Mouse (Mus musculus) kidney, embryonic 14.5 days (tissue): ENCODE measurements at regions not wholly inside any gene's neighbourhood (a gene's known extent, or its start where the extent isn't known, plus 50 kb on each side); places are given as distances from the start of the nearest gene placed in this dataset.

ENCODE experiments used
- ATAC-seq: fragments of 200-750 bp; cut with Nextera tagmentation; 2 replicates; pipeline ENCODE4 v1.8.0; 2017; ENCODE audit warnings: moderate number of reproducible peaks, mild to moderate bottlenecking, moderate TSS enrichment, moderate library complexity; ENCODE audit not compliant: low FRiP score, low TSS enrichment
- H3K27ac ChIP-seq: fragments of 300-500 bp; sonication (generic); 2 replicates; pipeline ENCODE4 v1.5.1; 2014; ENCODE audit warnings: low read depth, mild to moderate bottlenecking, low read length, moderate library complexity, mixed read lengths
- H3K27me3 ChIP-seq: fragments of 300-500 bp; sonication (generic); 2 replicates; pipeline ENCODE4 v1.6.1; 2014; ENCODE audit warnings: mild to moderate bottlenecking, low read length; ENCODE audit not compliant: control insufficient read depth, insufficient read depth
- H3K36me3 ChIP-seq: fragments of 300-500 bp; sonication (generic); 2 replicates; pipeline ENCODE4 v1.6.1; 2014; ENCODE audit warnings: low read length, mixed read lengths; ENCODE audit not compliant: control insufficient read depth, insufficient read depth
- H3K4me1 ChIP-seq: fragments of 300-500 bp; sonication (generic); 2 replicates; pipeline ENCODE4 v1.6.1; 2014; ENCODE audit warnings: low read length, mixed read lengths; ENCODE audit not compliant: control insufficient read depth, insufficient read depth
- H3K4me2 ChIP-seq: fragments of 300-500 bp; sonication (generic); replicated peaks from 2 replicates; pipeline ENCODE4 v1.6.1; 2014; ENCODE audit warnings: low read depth, mild to moderate bottlenecking, low read length
- H3K4me3 ChIP-seq: fragments of 300-500 bp; sonication (generic); 2 replicates; pipeline ENCODE4 v1.5.1; 2014; ENCODE audit warnings: mild to moderate bottlenecking, low read length
- H3K9ac ChIP-seq: fragments of 300-500 bp; sonication (generic); 2 replicates; pipeline ENCODE4 v1.6.1; 2014; ENCODE audit warnings: low read depth, mild to moderate bottlenecking, low read length, moderate library complexity
- H3K9me3 ChIP-seq: fragments of 300-500 bp; sonication (generic); 2 replicates; pipeline ENCODE4 v1.6.1; 2016; ENCODE audit warnings: low read length; ENCODE audit not compliant: control insufficient read depth
- WGBS: fragments of 180-500 bp; shearing (Covaris S2); extraction: QIAGEN DNeasy Blood & Tissue Kit; methylation state at CpG from one replicate; pipeline ENCODE4 v1.1.7; 2014; 5-methylcytosine and 5-hydroxymethylcytosine counted together

GRCm38 (mm10) chr1:73792311-73792710 is 331.9 kb downstream of the Tns1 start:
- H3K27ac ChIP-seq: no peak overlapping the region
- H3K36me3 ChIP-seq: no peaks in the 10 kb centered on the region
- 95% methylated on average over 5 of the region's 5 CpGs for WGBS

DNA sequence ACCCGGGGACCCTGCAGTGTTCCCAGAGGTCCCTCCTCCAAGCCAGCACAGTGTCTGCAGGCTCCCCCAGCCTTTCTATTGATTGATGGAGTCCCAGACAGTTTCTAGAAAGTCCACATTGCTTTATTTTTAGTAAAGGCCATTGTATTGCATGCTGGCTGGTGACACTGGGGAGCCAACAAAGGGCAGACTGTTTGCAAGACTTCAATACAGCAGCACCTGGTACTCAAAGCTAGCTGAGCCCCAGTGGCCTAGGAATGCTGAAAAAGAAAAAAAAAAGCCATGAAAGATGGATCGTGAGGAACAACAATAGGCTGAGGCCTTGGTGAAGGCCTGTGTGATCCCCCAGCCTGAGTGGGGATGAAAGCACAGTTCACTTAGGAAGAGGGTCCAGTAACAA is 336.6 kb downstream of the Tns1 start:
- Histone ChIP-seq H3K27me3 (no peaks in the 10 kb centered on the region), H3K4me2 (no peak overlapping the region), H3K9me3 (no peaks in the 10 kb centered on the region), H3K4me1 (no peaks in the 10 kb centered on the region), H3K4me3 (no peak overlapping the region), H3K27ac (no peak overlapping the region), H3K9ac (no peak overlapping the region), H3K36me3 (no peaks in the 10 kb centered on the region)
- ATAC-seq: no peak
- WGBS: 66% methylated on average over 2 of the region's 2 CpGs

More at GRCm38 (mm10) chr1:73792311-73792710, 331.9 kb downstream of the Tns1 start:
- no peak for ATAC-seq
- H3K4me3 ChIP-seq: no peak overlapping the region
- no peak overlapping the region for H3K9ac ChIP-seq
- H3K4me1 ChIP-seq: no peaks in the 10 kb centered on the region
- no peaks in the 10 kb centered on the region for H3K27me3 ChIP-seq
- H3K4me2 ChIP-seq: no peak overlapping the region
- no peaks in the 10 kb centered on the region for H3K9me3 ChIP-seq

- H3K4me3 ChIP-seq: no peak overlapping the region
- H3K27me3 ChIP-seq: no peaks in the 10 kb centered on the region
- no peaks in the 10 kb centered on the region for H3K9me3 ChIP-seq
- H3K4me2 ChIP-seq: no peak overlapping the region
- 86% methylated on average over 7 of the region's 7 CpGs for WGBS
- H3K36me3 ChIP-seq: no peaks in the 10 kb centered on the region
- no peaks in the 10 kb centered on the region for H3K4me1 ChIP-seq
- no peak for ATAC-seq
- no peak overlapping the region for H3K27ac ChIP-seq
- H3K9ac ChIP-seq: no peak overlapping the region
Measured at GRCm38 (mm10) chr1:73787224-73787623, 337.0 kb downstream of the Tns1 start.

- Histone ChIP-seq H3K4me2 (no peak overlapping the region), H3K4me3 (no peak overlapping the region), H3K27ac (no peak overlapping the region), H3K4me1 (no peaks in the 10 kb centered on the region), H3K9ac (no peak overlapping the region), H3K36me3 (no peaks in the 10 kb centered on the region), H3K9me3 (no peaks in the 10 kb centered on the region), H3K27me3 (no peaks in the 10 kb centered on the region)
- 95% methylated on average over 2 of the region's 2 CpGs for WGBS
- ATAC-seq: no peak
Measured at GRCm38 (mm10) chr1:73783303-73783702, 340.9 kb downstream of the Tns1 start.

DNA sequence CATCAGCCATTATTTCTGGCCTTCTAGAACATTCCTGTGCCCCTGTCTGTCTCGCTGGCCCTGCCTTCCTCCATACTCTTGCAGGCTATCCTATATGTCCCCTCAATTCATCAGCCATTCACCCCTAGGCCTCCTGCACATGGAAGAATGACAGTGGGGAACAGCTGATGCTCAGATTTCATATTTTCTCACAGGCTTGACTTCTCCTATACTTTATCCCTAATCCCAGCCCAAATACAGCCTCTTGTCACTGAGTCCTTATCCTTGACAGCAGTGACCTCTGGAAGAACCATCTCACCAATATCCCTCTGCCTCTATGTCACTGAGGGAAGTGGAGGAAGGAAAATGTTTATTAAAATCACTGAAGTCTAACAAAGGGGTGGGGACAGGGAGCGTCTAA is 341.4 kb downstream of the Tns1 start:
- Histone ChIP-seq H3K9me3 (no peaks in the 10 kb centered on the region), H3K4me3 (no peak overlapping the region), H3K27ac (no peak overlapping the region), H3K27me3 (no peaks in the 10 kb centered on the region), H3K4me2 (no peak overlapping the region), H3K9ac (no peak overlapping the region), H3K36me3 (no peaks in the 10 kb centered on the region), H3K4me1 (no peaks in the 10 kb centered on the region)
- WGBS: 84% methylated on average over 2 of the region's 2 CpGs
- ATAC-seq: no peak

GRCm38 (mm10) chr1:73771773-73772172 is 352.5 kb downstream of the Tns1 start:
- Histone ChIP-seq H3K4me1 (no peaks in the 10 kb centered on the region), H3K9me3 (no peaks in the 10 kb centered on the region), H3K4me3 (no peak overlapping the region), H3K27me3 (no peaks in the 10 kb centered on the region), H3K4me2 (no peak overlapping the region), H3K27ac (no peak overlapping the region), H3K36me3 (no peaks in the 10 kb centered on the region), H3K9ac (no peak overlapping the region)
- WGBS: 7% methylated on average over 5 of the region's 5 CpGs
- ATAC-seq: peak; percentile 64; the same call in 1 of the 2 replicates

GRCm38 (mm10) chr1:73770631-73771030 is 353.6 kb downstream of the Tns1 start:
- Histone ChIP-seq H3K4me2 (no peak overlapping the region), H3K27me3 (no peaks in the 10 kb centered on the region), H3K9me3 (no peaks in the 10 kb centered on the region), H3K36me3 (no peaks in the 10 kb centered on the region), H3K4me1 (no peaks in the 10 kb centered on the region), H3K27ac (no peak overlapping the region), H3K4me3 (no peak overlapping the region), H3K9ac (no peak overlapping the region)
- no peak for ATAC-seq
- 86% methylated on average over 5 of the region's 5 CpGs for WGBS

GRCm38 (mm10) chr1:73764611-73765333 is 359.5 kb downstream of the Tns1 start:
- no peaks in the 10 kb centered on the region for H3K4me1 ChIP-seq
- H3K36me3 ChIP-seq: no peaks in the 10 kb centered on the region
- H3K4me3 ChIP-seq: no peak overlapping the region
- no peak overlapping the region for H3K27ac ChIP-seq
- no peak overlapping the region for H3K4me2 ChIP-seq
- ATAC-seq: no peak
- 46% methylated on average over 5 of the region's 5 CpGs for WGBS
- H3K27me3 ChIP-seq: no peaks in the 10 kb centered on the region
- H3K9ac ChIP-seq: no peak overlapping the region
- no peaks in the 10 kb centered on the region for H3K9me3 ChIP-seq

DNA sequence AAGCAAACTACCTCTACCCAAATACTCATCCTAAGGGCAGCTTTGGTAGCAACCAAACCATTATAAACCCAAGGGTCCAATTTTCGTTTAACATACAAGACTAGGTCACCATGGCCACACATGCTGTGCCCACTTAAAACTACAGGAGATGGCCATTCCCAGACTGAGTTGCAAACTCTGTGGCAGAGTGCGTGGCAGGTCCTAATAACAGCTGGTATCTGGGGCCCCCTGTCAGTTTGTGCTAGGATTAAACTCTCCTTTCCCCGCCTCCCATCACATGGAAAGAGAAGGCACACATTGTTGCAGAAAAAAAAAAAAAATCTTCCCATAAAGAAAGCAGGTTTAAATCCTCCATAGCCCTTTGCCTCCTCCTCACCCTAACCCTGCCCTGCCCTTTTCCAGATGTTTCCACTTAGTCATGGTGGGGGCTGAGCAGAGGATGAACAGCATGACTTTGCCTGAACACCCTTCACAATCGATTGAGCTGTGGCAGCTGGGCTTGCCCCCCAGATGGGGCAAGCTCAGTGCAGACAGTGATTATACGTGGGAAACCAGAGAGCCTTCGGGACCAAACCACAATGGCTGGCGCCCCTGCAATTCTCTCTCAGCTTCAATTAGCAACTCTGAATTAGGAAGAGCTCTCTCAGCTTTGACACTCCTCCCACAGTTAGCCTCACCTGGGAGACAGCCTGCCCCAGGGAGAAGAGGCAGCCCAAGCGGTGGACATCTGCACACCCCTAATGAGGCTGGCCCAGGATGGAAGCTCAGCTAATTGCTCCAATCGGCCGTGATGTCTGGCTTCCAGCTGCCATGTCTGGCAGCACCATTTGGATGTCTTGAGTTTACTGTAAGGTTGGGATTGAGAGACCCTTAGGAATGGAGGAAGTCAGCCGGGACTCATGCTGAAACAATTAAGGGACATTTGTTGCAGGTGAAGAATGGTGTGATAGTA is 365.9 kb downstream of the Tns1 start:
- Histone ChIP-seq H3K9me3 (no peaks in the 10 kb centered on the region), H3K4me3 (no peak overlapping the region), H3K36me3 (no peaks in the 10 kb centered on the region), H3K4me2 (no peak overlapping the region), H3K9ac (no peak overlapping the region), H3K27me3 (no peaks in the 10 kb centered on the region), H3K4me1 (0 out of 2 replicates have a peak, but pooled peaks cover 3% of the 10 kb centered on the region), H3K27ac (no peak overlapping the region)
- 43% methylated on average over 11 of the region's 11 CpGs for WGBS
- ATAC-seq: 0 out of 2 replicates have a peak, but pooled peaks have one; percentile 20
